Mouse (Mus musculus) cortical plate, adult 2 months (tissue): Measurements from ENCODE around the gene Samd8.

Experiments
- CTCF ChIP-seq: fragments of 200-500 bp; IDR thresholded peaks from 2 replicates; pipeline ENCODE4 v1.5.1; 2011; ENCODE audit warnings: mild to moderate bottlenecking, control low read depth, low read length; ENCODE audit not compliant: insufficient read depth; ENCODE audit errors: extremely low read depth
- POLR2A ChIP-seq: fragments of 200-500 bp; IDR thresholded peaks from 2 replicates; pipeline ENCODE4 v1.6.1; 2011; ENCODE audit warnings: mild to moderate bottlenecking, low read length, control low read depth; ENCODE audit not compliant: insufficient read depth; ENCODE audit errors: extremely low read depth

DNA sequence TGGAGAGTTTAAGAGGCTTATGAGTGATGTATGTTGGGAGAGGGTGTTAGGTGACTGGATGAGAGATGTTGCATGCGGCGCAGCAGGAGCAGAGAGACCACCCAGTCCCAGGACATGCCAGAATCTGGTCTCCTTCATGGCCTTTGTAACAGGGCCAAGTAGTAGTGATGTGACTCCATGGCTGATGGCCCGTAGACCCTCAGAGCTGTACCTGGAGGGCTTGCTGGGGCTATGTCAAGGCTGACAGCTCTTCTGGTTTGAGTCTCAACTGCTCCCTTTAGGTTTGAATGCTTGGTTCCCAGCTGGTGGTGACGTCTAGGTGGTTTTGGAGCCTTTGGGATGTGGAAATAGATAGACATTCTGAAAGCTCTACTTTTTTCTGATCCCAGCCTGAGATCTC lies 20.4 kb upstream of the Samd8 start:
- TF ChIP-seq CTCF (no peak), POLR2A (no peak)
